Mouse (Mus musculus) olfactory bulb, adult 2 months (tissue): Measurements from ENCODE around the gene Cylc1. TPM values are rescaled to one million over a fixed set of nuclear protein-coding genes. Genes with fewer than 3 reads are reported as not detected.

Experiments used
- H3K27ac ChIP-seq: fragments of 200-500 bp; 2 replicates; pipeline ENCODE4 v1.5.1; 2012; ENCODE audit warnings: low read depth, low read length; ENCODE audit not compliant: insufficient read depth
- H3K4me1 ChIP-seq: fragments of 200-500 bp; 2 replicates; pipeline ENCODE4 v1.6.1; 2012; ENCODE audit warnings: low read length; ENCODE audit not compliant: control insufficient read depth, insufficient read depth
- H3K4me3 ChIP-seq: fragments of 200-500 bp; 2 replicates; pipeline ENCODE4 v1.5.1; 2012; ENCODE audit warnings: mild to moderate bottlenecking, low read depth, low read length, moderate library complexity; ENCODE audit not compliant: insufficient read depth
- CTCF ChIP-seq: fragments of 200-500 bp; IDR thresholded peaks from 2 replicates; pipeline ENCODE4 v1.5.1; 2012; ENCODE audit warnings: low read depth, mild to moderate bottlenecking, low read length, moderate library complexity; ENCODE audit not compliant: insufficient read depth
- POLR2A ChIP-seq: fragments of 200-500 bp; IDR thresholded peaks from 2 replicates; pipeline ENCODE4 v1.6.1; 2012; ENCODE audit warnings: mild to moderate bottlenecking, low read depth, low read length, moderate library complexity; ENCODE audit not compliant: insufficient read depth
- WGBS: fragments of 180-500 bp; shearing (Covaris S2); methylation state at CpG from one replicate; pipeline ENCODE4 v1.1.7; 2018; 5-methylcytosine and 5-hydroxymethylcytosine counted together
- polyA plus RNA-seq: library from polyadenylated mRNA; stranded (reverse); fragments of >200 nt; gene quantifications from 2 replicates; pipeline ENCODE4 v1.2.4, GENCODE M21; 2012; ENCODE audit warnings: low replicate concordance; ENCODE audit not compliant: missing spikeins, insufficient read depth, insufficient read length

Gene Cylc1
- not detected in 2 replicates for polyA plus RNA-seq

DNA sequence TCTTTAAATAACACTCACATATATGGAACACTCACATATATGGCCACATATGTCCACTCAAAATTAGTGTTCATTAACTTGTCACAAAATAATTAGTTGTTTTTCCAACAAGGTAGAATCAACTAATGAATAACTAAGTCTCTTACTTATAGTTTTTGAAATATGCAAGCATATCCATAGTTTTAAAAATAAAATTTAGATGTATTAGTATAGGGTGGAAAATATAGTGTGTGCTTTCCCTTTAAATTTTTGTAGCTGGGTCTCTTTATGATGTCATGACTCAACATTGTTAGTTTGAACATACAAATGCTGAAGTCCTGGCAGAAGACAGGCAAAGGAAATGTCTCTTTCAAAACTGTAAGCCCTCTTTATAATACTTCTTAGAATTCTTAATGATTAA lies at the start of gene Cylc1:
Gene Cylc1 (plus strand): TSS at position 301 of the 400 bp plus-strand sequence.
- Histone ChIP-seq H3K4me1 (no peaks in the 10 kb centered on the region), H3K4me3 (no peak within 1 kb of the TSS), H3K27ac (no peak within 1 kb of the TSS)
- TF ChIP-seq CTCF (no peak), POLR2A (no peak)

DNA sequence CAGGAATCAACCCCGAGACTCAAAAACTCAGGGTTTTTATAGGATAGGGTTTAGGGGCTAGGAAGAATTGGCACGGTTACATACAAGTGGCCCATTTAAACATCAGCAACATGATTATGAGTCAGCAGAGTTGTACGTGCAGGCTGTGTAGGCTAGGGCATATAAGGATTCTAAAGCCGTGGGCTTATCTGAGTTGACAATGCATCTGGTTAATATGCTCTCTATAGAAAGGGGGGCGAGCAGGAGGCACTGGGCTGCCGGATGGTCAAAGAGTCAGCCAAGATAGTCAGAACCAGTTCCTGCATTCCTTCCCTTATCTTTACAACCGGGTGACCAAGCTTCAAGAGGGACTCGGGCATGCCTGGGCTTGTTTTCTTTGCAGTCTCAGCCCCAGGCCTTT lies 31.5 kb upstream of the Cylc1 start:
- Histone ChIP-seq H3K27ac (no peak overlapping the region), H3K4me1 (no peaks in the 10 kb centered on the region), H3K4me3 (no peak overlapping the region)
- WGBS: 92% methylated on average over 8 of the region's 8 CpGs
- no peak for TF ChIP-seq POLR2A
- no peak for TF ChIP-seq CTCF

DNA sequence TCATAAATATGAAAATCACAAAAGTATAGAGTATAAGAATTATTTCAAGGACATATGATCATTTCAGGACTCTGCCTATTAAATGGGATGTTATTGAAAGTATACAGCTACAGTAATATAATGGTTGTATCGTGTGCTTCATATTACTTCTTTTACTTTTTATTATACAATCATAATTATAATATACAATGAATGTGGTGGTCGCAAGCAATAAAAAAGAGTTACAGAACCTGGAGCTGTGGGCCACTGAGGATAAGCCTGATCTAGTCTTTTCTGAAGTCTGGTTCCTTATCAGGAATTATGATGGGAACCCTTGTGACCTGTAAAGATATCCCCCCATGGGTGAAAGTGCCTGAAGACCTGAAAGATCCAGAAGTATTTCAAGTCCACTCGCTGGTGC lies 57.8 kb downstream of the Cylc1 start, which contains the start of gene Gm10112:
Gene Gm10112 (plus strand): TSS at position 301 of the 400 bp plus-strand sequence.
- Histone ChIP-seq H3K4me3 (no peak within 1 kb of the TSS), H3K27ac (no peak within 1 kb of the TSS), H3K4me1 (no peaks in the 10 kb centered on the region)
- TF ChIP-seq POLR2A (no peak), CTCF (no peak)
- WGBS: 91% methylated on average over 3 of the region's 3 CpGs

Other genes with a start within 250 kb of the Cylc1 start
- gene Gm10112, start 57.9 kb downstream of the Cylc1 start, polyA plus RNA-seq: not detected in 2 replicates